Mouse (Mus musculus) CH12.LX (cell line): ENCODE results near the gene Npy4r.

Experiments used
- CTCF ChIP-seq, 2 experiments: IDR thresholded peaks in 1 of 2; conservative IDR thresholded peaks in 1 of 2; 2 replicates each; pipeline ENCODE4 v1.5.1; 2011 to 2012; ENCODE audit warnings: low read depth in 2 of 2, low read length in 2 of 2, improper control_type of control experiment in 1 of 2, inconsistent platforms in 1 of 2, mild to moderate bottlenecking in 1 of 2, moderate library complexity in 1 of 2
- ELF1 ChIP-seq: IDR thresholded peaks from 2 replicates; pipeline ENCODE4 v1.6.1; 2014; ENCODE audit warnings: low read depth, mild to moderate bottlenecking, inconsistent platforms, low read length, improper control_type of control experiment
- EP300 ChIP-seq: IDR thresholded peaks from 2 replicates; pipeline ENCODE4 v1.6.1; 2011; ENCODE audit warnings: low read length, improper control_type of control experiment
- GABPA ChIP-seq: IDR thresholded peaks from 2 replicates; pipeline ENCODE4 v1.6.1; 2012; ENCODE audit warnings: low read depth, low read length, improper control_type of control experiment, inconsistent platforms; ENCODE audit not compliant: insufficient replicate concordance
- HCFC1 ChIP-seq: IDR thresholded peaks from 2 replicates; pipeline ENCODE4 v1.6.1; 2012; ENCODE audit warnings: low read depth, mild to moderate bottlenecking, inconsistent platforms, low read length, improper control_type of control experiment
- MAX ChIP-seq: IDR thresholded peaks from 2 replicates; pipeline ENCODE4 v1.6.1; 2011; ENCODE audit warnings: low read length, improper control_type of control experiment
- NRF1 ChIP-seq: IDR thresholded peaks from 2 replicates; pipeline ENCODE4 v1.6.1; 2014; ENCODE audit warnings: low read depth, mild to moderate bottlenecking, inconsistent platforms, low read length, improper control_type of control experiment, moderate library complexity
- POLR2A ChIP-seq: IDR thresholded peaks from 2 replicates; pipeline ENCODE4 v1.6.1; 2011; ENCODE audit warnings: low read depth, mild to moderate bottlenecking, improper control_type of control experiment, low read length
- RAD21 ChIP-seq: IDR thresholded peaks from 2 replicates; pipeline ENCODE4 v1.6.1; 2011; ENCODE audit warnings: low read depth, mild to moderate bottlenecking, low read length, improper control_type of control experiment, moderate library complexity
- TCF12 ChIP-seq: IDR thresholded peaks from 2 replicates; pipeline ENCODE4 v1.6.1; 2014; ENCODE audit warnings: low read depth, mild to moderate bottlenecking, inconsistent platforms, low read length, improper control_type of control experiment
- ZC3H11A ChIP-seq: IDR thresholded peaks from 2 replicates; pipeline ENCODE4 v1.6.1; 2012; ENCODE audit warnings: low read depth, mild to moderate bottlenecking, inconsistent platforms, low read length, improper control_type of control experiment
- ZMIZ1 ChIP-seq: IDR thresholded peaks from 2 replicates; pipeline ENCODE4 v1.6.1; 2012; ENCODE audit warnings: low read depth, mild to moderate bottlenecking, inconsistent platforms, low read length, improper control_type of control experiment

DNA sequence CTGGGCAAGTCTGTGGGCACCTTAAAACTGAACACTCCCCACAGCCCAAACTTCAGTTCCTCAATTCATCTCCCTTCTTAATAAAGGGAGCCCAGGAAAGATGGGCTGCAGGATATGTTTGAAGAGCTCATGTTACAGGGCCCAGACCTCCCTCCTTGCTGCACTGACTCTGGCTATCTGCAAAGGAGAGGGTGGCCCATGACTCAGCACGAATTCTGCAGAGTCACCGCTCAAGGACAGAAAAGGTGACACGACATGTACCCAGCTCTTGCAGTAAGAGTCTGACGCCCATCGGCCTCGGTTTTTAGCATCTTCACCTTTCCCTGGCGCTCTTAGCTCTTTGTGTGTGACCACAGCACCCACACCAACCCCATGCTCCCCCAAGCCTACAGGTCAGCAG, 38.1 kb upstream of the Npy4r start:
- no peak for TF ChIP-seq RAD21
- no peak for TF ChIP-seq CTCF (conservative IDR thresholded peaks at IDR 0.05 in 1 of 2, IDR thresholded peaks at IDR 0.05 in 1 of 2; ENCODE audit: low read depth in 2 of 2, low read length in 2 of 2)
- TF ChIP-seq EP300 = no peak
- no peak for TF ChIP-seq ZMIZ1
- no peak for TF ChIP-seq ZC3H11A
- no peak for TF ChIP-seq HCFC1
- TF ChIP-seq POLR2A = no peak
- no peak for TF ChIP-seq ELF1
- no peak for TF ChIP-seq GABPA
- TF ChIP-seq MAX = no peak
- TF ChIP-seq NRF1 = no peak
- TF ChIP-seq TCF12 = no peak
